Mouse (Mus musculus) heart, adult 2 months (tissue): ENCODE data around the gene Slfn14.

Experiments used
- CTCF ChIP-seq: fragments of 200-600 bp; IDR thresholded peaks from 2 replicates; pipeline ENCODE4 v1.8.1; 2022; ENCODE audit warnings: antibody characterized with exemption, mild to moderate bottlenecking, moderate library complexity
- EP300 ChIP-seq: fragments of 200-500 bp; IDR thresholded peaks from 2 replicates; pipeline ENCODE4 v1.6.1; 2011; ENCODE audit warnings: low read depth, low read length, control low read depth; ENCODE audit not compliant: insufficient read depth

- TF ChIP-seq CTCF (no peak), EP300 (no peak)
Observed at GRCm38 (mm10) chr11:83289633-83290032, 3.1 kb upstream of the Slfn14 start.
